Mouse (Mus musculus) midbrain, embryonic 10.5 days (tissue): ENCODE data around the gene Myl12a. TPM values are rescaled to one million over a fixed set of nuclear protein-coding genes. Genes with fewer than 3 reads are reported as not detected.

Experiments used
- DNase-seq: peaks from one replicate; pipeline ENCODE4 v3.0.0-alpha.2; 2017; ENCODE audit warnings: low spot score
- H3K27ac ChIP-seq: fragments of 300-500 bp; sonication (generic); replicated peaks from 2 replicates; pipeline ENCODE4 v1.5.1; 2016; ENCODE audit warnings: mild to moderate bottlenecking
- H3K27me3 ChIP-seq: fragments of 300-500 bp; sonication (generic); 2 replicates; pipeline ENCODE4 v1.6.1; 2016; ENCODE audit warnings: low read depth, mild to moderate bottlenecking; ENCODE audit not compliant: poor library complexity, severe bottlenecking
- H3K36me3 ChIP-seq: fragments of 300-500 bp; sonication (generic); 2 replicates; pipeline ENCODE4 v1.6.1; 2016; ENCODE audit warnings: mild to moderate bottlenecking, moderate library complexity
- H3K4me1 ChIP-seq: fragments of 300-500 bp; sonication (generic); 2 replicates; pipeline ENCODE4 v1.6.1; 2016
- H3K4me3 ChIP-seq: fragments of 300-500 bp; sonication (generic); 2 replicates; pipeline ENCODE4 v1.5.1; 2016; ENCODE audit warnings: mild to moderate bottlenecking, moderate library complexity
- H3K9me3 ChIP-seq: fragments of 300-500 bp; sonication (generic); replicated peaks from 2 replicates; pipeline ENCODE4 v1.6.1; 2016; ENCODE audit warnings: mild to moderate bottlenecking
- WGBS: fragments of 180-500 bp; shearing (Covaris S2); methylation state at CpG from one replicate; pipeline ENCODE4 v1.1.7; 2016; 5-methylcytosine and 5-hydroxymethylcytosine counted together
- polyA plus RNA-seq: library from polyadenylated mRNA; unstranded; fragments of >200 nt; fragmentation: Nextera tagmentation; extraction: Ambion mirVana; gene quantifications from 2 replicates; pipeline ENCODE4 v1.2.1, GENCODE M21; 2016

Myl12a gene
- polyA plus RNA-seq, 1 experiment from 2014 or later: 403 TPM

DNA sequence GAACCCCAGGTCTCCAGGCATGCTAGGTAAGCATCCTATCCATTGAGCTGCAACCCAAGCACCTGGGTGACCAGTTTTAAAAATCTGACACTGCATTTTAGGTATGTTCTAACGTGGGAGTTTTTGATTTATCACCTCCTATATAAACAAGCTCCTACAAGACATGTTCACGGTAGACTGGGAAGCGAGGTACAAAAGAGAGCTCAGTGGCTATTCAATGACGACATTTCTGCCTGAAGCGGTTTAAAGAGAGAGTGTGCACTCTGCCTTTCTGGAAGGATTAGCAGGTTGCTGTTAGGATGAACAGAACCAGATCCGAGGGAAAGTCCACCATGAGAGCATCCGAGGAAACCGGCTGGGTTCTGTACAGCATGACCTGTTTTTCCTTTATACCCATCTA is 54.0 kb downstream of the Myl12a start:
- no peak for DNase-seq
- Histone ChIP-seq H3K4me1 (no peaks in the 10 kb centered on the region), H3K9me3 (no peaks in the 10 kb centered on the region), H3K27ac (no peak overlapping the region), H3K36me3 (no peaks in the 10 kb centered on the region), H3K27me3 (no peaks in the 10 kb centered on the region), H3K4me3 (no peak overlapping the region)
- 65% methylated on average over 8 of the region's 8 CpGs for WGBS

DNA sequence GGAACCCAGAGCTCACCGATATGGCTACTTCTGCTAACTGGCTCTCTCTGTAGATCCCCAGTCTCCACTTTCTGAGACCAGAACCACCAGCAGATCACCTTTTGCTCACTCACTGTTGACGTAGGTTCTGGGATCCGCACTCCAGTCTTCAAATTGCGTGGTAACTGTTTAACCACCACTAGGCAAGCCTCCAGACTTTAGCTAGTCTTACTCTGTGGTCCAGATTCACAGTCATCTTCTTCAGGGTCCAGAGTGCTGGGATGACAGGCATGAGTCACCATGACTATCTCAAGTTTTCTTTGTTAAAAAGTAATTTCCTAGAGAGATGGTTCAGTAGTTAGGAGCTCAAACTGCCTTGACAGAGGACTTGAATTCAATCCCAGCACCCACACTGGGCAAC is 58.9 kb downstream of the Myl12a start:
- Histone ChIP-seq H3K9me3 (no peaks in the 10 kb centered on the region), H3K27me3 (no peaks in the 10 kb centered on the region), H3K4me1 (no peaks in the 10 kb centered on the region), H3K4me3 (no peak overlapping the region), H3K36me3 (no peaks in the 10 kb centered on the region), H3K27ac (no peak overlapping the region)
- no peak for DNase-seq
- 93% methylated on average over 4 of the region's 4 CpGs for whole genome bisulfite sequencing

Other genes starting within 250 kb of the Myl12a start
- gene Tgif1, start 149.3 kb downstream of the Myl12a start, polyA plus RNA-seq: 72.9 and 73.6 TPM in 2 replicates
- 1.7 and 2.3 TPM in 2 replicates for gene Myom1, start 245 bp downstream of the Myl12a start, polyA plus RNA-seq
- gene Lpin2, start 179.7 kb upstream of the Myl12a start, polyA plus RNA-seq: 34.5 and 37.3 TPM in 2 replicates